In the genomic region with DNA sequence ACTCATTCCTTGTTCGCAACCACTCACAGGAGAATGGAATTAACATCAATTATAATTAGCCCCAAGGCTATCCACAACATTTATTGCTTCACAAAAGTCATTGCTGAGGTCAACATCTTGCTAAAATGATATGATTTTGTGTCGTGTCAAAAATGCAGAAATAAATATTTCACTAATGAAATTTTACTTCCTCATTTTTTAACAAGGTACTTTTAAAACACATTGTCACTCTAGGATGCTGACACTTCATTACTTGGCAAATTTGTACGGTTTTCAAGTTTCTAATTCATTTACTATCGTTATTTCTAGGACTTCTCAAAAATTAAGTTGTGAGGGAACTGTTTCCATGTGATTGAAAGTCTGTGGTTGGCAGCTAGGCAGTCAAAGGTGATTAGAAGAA, we compare ENCODE assay signal across 30 mouse cellular contexts. TPM values are rescaled to one million over a fixed set of nuclear protein-coding genes. Genes with fewer than 3 reads are reported as not detected.
"Had no signal": no experiment of that assay in that cellular context is flagged by ENCODE, and none has a peak within 500 bp of the region (broad histone marks: within the 10 kb centered on the region; RNA-seq: fewer than 3 reads in every experiment).

No protein-coding gene starts in this region.

- H3K9ac ChIP-seq: hindbrain, embryonic 13.5 days; hindbrain, embryonic 15.5 days; limb, embryonic 13.5 days; limb, embryonic 15.5 days; liver, embryonic 12.5 days; liver, embryonic 14.5 days had no signal

- H3K9me3 ChIP-seq: hindbrain, embryonic 13.5 days; hindbrain, embryonic 15.5 days; limb, embryonic 13.5 days; limb, embryonic 15.5 days; liver, embryonic 12.5 days had no signal

- H3K27ac ChIP-seq: gastrocnemius, adult 2 months; heart, adult 2 months; hindbrain, embryonic 13.5 days; hindbrain, embryonic 15.5 days; hindbrain, postnatal 0 days; layer of hippocampus, adult 2 months; left cerebral cortex, adult 2 months; limb, embryonic 13.5 days; limb, embryonic 15.5 days; liver, embryonic 12.5 days; liver, embryonic 14.5 days had no signal

- H3K36me3 ChIP-seq: hindbrain, embryonic 13.5 days; hindbrain, embryonic 15.5 days; limb, embryonic 13.5 days; limb, embryonic 15.5 days; liver, embryonic 12.5 days had no signal

- ATAC-seq: hindbrain, postnatal 0 days; intestine, embryonic 16.5 days; liver, embryonic 12.5 days had no signal

- H3K4me1 ChIP-seq: hindbrain, embryonic 13.5 days; hindbrain, embryonic 15.5 days; limb, embryonic 13.5 days; limb, embryonic 15.5 days; liver, embryonic 12.5 days had no signal

- H3K4me2 ChIP-seq: heart, embryonic 11.5 days; hindbrain, embryonic 13.5 days; hindbrain, embryonic 15.5 days; limb, embryonic 13.5 days; limb, embryonic 15.5 days; liver, embryonic 12.5 days had no signal

- H3K4me3 ChIP-seq: gastrocnemius, adult 2 months; heart, adult 2 months; hindbrain, embryonic 13.5 days; hindbrain, embryonic 15.5 days; layer of hippocampus, adult 2 months; left cerebral cortex, adult 2 months; limb, embryonic 13.5 days; limb, embryonic 15.5 days; liver, embryonic 12.5 days had no signal

- DNase-seq: gastrocnemius, adult 2 months; gastrocnemius, postnatal 10 days; gastrocnemius, postnatal 25 days; heart, adult 11 months; heart, adult 2 months; heart, postnatal 10 days; heart, postnatal 4 days; kidney, adult 18-20 months; kidney, adult 8-10 months; kidney, postnatal 10 days; kidney, postnatal 25 days; kidney, postnatal 4 days; left cerebral cortex, postnatal 4 days had no signal

- H3K27me3 ChIP-seq: hindbrain, embryonic 13.5 days; hindbrain, embryonic 15.5 days; limb, embryonic 13.5 days; limb, embryonic 15.5 days; liver, embryonic 12.5 days had no signal

RNA-seq across cellular contexts. Expression of a gene that starts 55.8 kb away (rescaled TPM):
- total RNA-seq: gastrocnemius, adult 2 months; gastrocnemius, postnatal 10 days; gastrocnemius, postnatal 25 days; gastrocnemius, postnatal 4 days; heart, adult 2 months; heart, postnatal 10 days; heart, postnatal 25 days; heart, postnatal 4 days; layer of hippocampus, adult 2 months; layer of hippocampus, postnatal 10 days; layer of hippocampus, postnatal 25 days had no signal
- polyA plus RNA-seq: heart, adult 2 months; heart, embryonic 14.5 days; hindbrain, embryonic 13.5 days; hindbrain, embryonic 15.5 days; liver, adult 2 months had no signal
